Mouse (Mus musculus): ENCODE data around the gene Olr1.
"Not testable (repeated sequence)": the region's sequence is repeated elsewhere in the genome, so short reads cannot be mapped to it uniquely, and the experiment has no call there.

The Olr1 gene

DNA sequence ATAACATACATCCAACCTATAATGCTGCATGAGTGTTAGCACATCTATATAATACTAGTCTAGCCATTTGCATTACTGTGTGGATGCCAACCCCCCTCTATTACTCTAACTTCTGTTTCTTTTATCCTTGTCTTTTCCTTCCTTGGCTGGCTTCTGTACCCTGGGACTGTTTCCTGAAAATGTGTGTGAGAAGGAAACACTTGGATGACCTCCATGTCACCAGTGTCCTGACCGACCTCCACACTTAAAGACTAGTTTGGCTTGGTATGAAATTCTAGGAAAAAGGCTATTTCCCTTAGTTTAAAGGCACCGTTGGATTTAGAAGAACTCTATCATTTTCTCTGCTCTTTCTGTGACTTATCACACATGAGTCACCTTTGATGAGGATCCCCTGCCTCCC lies 20.5 kb upstream of the Olr1 start:
- no peaks in the 10 kb centered on the region for H3K36me3 ChIP-seq (ENCODE audit: control insufficient read depth, insufficient read depth, low read length, poor library complexity, severe bottlenecking)
- H3K27me3 ChIP-seq (ENCODE audit: control insufficient read depth, insufficient read depth, low read length, poor library complexity, severe bottlenecking) = no peaks in the 10 kb centered on the region
- no peak for DNase-seq (ENCODE audit: low read depth, low spot score)

DNA sequence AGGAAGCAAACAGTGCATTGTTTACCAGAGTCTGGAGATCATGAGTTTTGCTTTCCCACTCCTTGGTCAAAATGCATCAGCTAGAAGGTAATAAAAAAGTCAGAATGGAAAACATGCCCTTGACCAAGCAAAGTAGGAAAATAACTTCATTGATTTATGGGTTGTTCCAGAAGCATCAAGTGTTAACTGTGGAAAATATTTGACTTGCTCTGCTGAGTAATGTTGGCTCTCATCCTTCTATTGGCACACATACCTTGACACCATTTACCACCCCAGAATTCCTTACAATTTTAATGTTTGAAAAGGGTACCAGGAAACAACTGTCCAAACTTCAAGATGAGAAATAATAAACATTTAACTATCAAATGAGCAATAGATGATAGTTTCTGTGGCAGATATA lies 19.1 kb upstream of the Olr1 start:
- H3K27me3 ChIP-seq (ENCODE audit: control insufficient read depth, insufficient read depth, low read length, poor library complexity, severe bottlenecking) = no peaks in the 10 kb centered on the region
- H3K36me3 ChIP-seq (ENCODE audit: control insufficient read depth, insufficient read depth, low read length, poor library complexity, severe bottlenecking) = no peaks in the 10 kb centered on the region
- DNase-seq (ENCODE audit: low read depth, low spot score) = no peak

DNA sequence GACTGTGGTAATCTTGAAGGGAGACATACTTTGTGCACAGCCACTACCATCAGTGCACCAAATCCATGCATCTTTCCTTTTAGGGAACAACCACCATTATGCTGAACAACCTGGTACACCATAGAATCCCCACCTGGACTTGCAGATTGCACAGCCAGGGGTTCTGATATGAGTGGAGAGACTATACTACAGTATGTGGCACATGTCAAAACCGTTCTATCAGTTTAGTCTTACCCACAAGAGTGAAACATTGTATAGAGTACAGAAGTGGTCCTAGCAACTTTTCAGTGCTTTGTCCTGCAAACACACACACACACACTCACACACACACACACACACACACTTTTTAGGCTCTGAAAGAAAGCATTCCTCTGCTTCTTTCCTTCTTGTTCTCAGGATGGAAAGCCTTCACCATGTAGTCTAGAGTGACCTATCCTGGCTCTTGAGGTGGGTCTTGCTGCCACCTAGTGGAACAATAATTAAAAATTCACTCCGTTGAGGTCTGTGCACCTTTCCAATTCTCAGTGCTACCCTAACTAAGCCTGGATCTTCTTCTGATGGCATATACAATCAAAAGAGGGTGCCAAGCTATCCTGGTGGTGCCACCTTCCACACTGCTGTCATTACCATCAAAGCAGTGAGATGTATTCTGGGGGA lies 10.9 kb upstream of the Olr1 start:
- H3K36me3 ChIP-seq (ENCODE audit: control insufficient read depth, insufficient read depth, low read length, poor library complexity, severe bottlenecking) = no peaks in the 10 kb centered on the region
- no peaks in the 10 kb centered on the region for H3K27me3 ChIP-seq (ENCODE audit: control insufficient read depth, insufficient read depth, low read length, poor library complexity, severe bottlenecking)
- peak; percentile 74 for DNase-seq (ENCODE audit: low read depth, low spot score)

DNA sequence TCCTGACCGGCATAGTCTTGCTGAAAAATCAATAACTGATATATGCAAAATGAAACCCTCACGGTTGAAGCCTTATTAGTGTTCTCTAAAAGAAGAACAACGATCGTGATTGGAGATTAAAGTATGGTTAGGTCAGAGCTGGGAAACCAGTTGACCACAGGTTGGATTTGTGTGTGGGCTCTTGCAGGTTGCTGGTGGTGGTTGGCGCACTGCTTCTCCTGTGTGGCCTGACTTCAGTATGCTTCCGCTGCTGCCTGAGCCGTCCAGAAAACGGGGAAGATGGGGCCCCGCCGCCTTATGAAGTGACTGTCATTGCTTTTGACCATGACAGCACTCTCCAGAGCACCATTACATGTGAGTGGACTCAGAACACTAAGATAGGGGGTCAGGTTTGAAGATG lies 9.4 kb upstream of the Olr1 start:
- no peaks in the 10 kb centered on the region for H3K27me3 ChIP-seq (ENCODE audit: control insufficient read depth, insufficient read depth, low read length, poor library complexity, severe bottlenecking)
- DNase-seq (ENCODE audit: low read depth, low spot score) = no peak
- no peaks in the 10 kb centered on the region for H3K36me3 ChIP-seq (ENCODE audit: control insufficient read depth, insufficient read depth, low read length, poor library complexity, severe bottlenecking)

DNA sequence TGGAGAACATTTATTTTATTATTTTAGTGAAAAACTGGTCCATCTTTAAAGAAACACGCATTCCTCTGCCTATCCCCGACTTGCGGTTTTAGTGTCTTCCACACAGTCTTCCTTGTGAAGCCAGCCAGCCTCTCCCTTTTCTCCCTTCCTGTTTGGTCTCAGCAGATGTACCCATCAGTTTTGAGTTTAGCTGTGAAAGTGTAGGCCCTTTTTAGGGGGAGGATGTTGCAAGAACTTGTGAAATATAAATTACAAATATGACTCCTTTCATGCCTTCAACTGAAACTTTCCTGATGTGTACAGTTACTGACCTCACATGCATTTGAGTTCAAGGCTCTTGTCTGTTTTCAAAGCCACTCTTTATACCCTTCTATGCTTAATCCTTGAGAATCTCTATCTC lies 8.1 kb upstream of the Olr1 start:
- H3K27me3 ChIP-seq (ENCODE audit: control insufficient read depth, insufficient read depth, low read length, poor library complexity, severe bottlenecking) = no peaks in the 10 kb centered on the region
- H3K36me3 ChIP-seq (ENCODE audit: control insufficient read depth, insufficient read depth, low read length, poor library complexity, severe bottlenecking) = no peaks in the 10 kb centered on the region
- no peak for DNase-seq (ENCODE audit: low read depth, low spot score)

DNA sequence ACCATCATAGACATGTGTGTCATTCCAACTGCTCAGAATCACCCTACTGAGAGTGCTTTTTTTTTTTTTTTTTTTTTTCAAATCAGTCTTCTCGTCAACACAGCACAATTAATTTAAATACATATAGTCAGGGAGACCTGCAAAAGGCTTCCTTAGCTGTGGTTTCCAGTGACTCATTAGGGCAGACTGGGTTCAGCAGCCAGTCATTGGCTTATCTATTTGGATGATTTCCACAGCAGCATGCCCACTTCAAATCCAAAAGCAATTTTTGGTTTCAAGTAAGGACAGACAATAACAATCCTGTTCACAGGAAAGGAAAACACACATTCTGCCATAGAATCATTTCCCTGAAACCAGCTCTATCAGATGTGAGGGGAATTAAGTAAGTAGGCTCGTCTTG lies 7.4 kb upstream of the Olr1 start:
- no peaks in the 10 kb centered on the region for H3K27me3 ChIP-seq (ENCODE audit: control insufficient read depth, insufficient read depth, low read length, poor library complexity, severe bottlenecking)
- DNase-seq (ENCODE audit: low read depth, low spot score) = no peak
- H3K36me3 ChIP-seq (ENCODE audit: control insufficient read depth, insufficient read depth, low read length, poor library complexity, severe bottlenecking) = no peaks in the 10 kb centered on the region

DNA sequence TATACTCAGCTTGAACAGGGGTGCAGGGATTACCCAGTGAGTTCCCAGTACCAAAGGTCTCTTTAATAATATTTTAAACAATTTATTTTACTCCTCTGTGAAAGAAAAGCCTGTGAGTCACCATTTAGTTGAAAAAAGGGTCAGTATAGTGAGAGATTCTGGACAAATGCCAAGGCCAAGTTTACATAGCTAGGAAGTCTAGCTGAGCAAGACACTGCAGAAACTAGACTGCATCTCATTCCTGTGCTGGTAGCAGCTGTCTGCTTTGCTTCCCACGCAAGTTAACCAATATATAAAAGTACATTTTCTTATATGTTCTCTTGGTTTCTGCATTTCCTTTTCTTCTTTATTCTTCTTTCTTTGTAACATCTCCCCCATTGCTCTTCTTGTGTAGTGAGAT lies 6.4 kb upstream of the Olr1 start:
- H3K36me3 ChIP-seq (ENCODE audit: control insufficient read depth, insufficient read depth, low read length, poor library complexity, severe bottlenecking) = no peaks in the 10 kb centered on the region
- no peaks in the 10 kb centered on the region for H3K27me3 ChIP-seq (ENCODE audit: control insufficient read depth, insufficient read depth, low read length, poor library complexity, severe bottlenecking)
- no peak for DNase-seq (ENCODE audit: low read depth, low spot score)

DNA sequence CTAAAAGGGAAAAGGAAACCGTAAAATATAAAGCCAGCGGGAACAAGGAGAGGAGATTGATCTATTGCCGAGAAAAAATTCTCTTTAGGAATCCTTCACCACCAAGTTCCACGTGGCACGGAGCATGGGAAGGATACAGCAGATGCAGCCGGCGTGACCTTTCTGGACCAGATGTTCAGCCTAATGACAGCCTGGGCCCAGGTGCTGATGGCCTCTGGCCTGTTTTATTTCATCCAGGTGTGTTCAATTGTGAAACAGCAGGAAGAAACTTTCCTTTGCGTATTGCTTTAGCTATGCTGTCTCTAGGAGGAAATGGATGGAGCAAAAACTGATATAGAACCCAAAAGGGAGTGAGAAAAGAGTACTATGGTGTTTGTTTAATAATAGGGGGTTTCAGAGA lies 5.9 kb upstream of the Olr1 start:
- DNase-seq (ENCODE audit: low read depth, low spot score) = no peak
- Histone ChIP-seq H3K27me3 (ENCODE audit: control insufficient read depth, insufficient read depth, low read length, poor library complexity, severe bottlenecking) (no peaks in the 10 kb centered on the region), H3K36me3 (ENCODE audit: control insufficient read depth, insufficient read depth, low read length, poor library complexity, severe bottlenecking) (no peaks in the 10 kb centered on the region)

DNA sequence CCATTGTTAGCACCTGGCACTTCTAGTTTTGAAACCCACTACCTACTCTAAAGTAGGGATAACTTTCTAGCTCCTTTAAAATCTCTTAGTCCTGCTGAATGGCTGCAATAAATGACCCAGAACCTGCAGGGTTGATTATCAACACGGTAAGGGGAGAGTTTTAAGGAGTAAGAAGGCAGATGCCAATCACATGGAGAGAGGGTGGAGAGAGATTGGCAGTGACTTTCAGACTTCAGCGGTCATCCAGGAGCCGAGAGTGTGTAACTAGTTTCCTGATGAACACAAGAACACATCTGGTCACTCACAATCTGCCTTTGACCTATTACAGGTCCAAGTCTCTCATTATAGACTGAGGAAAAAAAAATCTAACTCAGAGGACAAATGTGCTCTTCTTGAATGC lies 5.4 kb upstream of the Olr1 start, which contains the start of gene Tmem52b:
Gene Tmem52b (plus strand): TSS at position 189 of the 400 bp plus-strand sequence.
- no peaks in the 10 kb centered on the region for H3K36me3 ChIP-seq (ENCODE audit: control insufficient read depth, insufficient read depth, low read length, poor library complexity, severe bottlenecking)
- H3K27me3 ChIP-seq (ENCODE audit: control insufficient read depth, insufficient read depth, low read length, poor library complexity, severe bottlenecking) = no peaks in the 10 kb centered on the region
- no peak for DNase-seq (ENCODE audit: low read depth, low spot score)

DNA sequence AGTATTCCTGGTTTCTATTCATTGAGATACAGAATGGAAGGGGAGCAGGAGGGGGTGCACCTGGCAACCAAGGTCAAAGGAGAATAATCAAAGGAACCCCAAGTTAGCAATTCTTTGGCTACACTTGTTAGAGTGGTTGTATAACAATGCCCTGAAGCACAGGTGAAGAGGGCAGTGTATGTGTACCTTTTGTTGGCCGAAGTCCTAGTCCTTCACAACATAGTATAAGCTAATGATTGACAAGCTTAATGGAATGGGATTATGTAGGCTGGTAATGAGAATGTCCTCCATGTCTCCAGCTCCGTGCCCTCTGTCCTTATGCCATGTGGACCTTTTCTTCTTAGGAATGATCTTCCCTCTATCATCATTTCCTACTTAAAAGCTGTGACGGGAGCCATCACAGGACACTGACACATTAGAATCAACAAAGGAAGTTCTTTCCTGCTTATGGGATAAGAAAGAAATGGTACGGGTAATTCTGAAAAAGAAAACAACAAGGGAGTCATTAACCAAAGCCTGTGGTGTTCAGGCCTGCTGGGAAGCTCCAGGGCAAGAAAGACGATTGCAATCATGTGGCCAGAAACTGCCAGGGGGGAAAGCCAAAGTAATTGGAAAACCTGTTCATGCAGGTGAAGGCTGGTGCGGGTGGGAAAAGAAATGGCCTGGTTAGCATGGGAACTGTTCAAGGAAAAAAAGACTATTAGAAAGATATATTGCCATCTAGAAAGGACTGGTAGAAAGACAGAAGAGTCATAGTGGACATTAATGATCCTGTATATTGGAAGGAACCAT lies 3.4 kb upstream of the Olr1 start:
- DNase-seq (ENCODE audit: low read depth, low spot score) = no peak
- Histone ChIP-seq H3K27me3 (ENCODE audit: control insufficient read depth, insufficient read depth, low read length, poor library complexity, severe bottlenecking) (no peaks in the 10 kb centered on the region), H3K36me3 (ENCODE audit: control insufficient read depth, insufficient read depth, low read length, poor library complexity, severe bottlenecking) (no peaks in the 10 kb centered on the region)

DNA sequence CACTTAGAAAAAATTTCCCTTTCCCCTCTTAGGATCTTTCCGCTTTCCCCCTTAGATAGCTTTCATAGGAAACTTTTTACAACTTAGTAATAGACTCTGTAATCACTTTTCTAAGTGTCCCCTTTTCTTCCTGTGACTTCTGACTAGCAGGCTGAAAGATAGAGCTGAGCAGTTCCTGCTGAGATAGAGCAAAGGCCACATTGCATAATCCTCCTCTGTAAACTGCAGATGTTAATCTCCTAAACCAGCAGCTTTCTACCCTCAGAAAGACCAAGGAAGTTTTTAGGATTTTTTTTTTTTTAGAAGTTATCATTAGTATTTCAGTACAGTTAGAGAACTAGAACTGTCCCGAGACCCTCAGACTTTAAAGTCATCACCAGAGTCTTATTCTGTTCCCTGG lies 3.5 kb downstream of the Olr1 start:
- Histone ChIP-seq H3K27me3 (ENCODE audit: control insufficient read depth, insufficient read depth, low read length, poor library complexity, severe bottlenecking) (no peaks in the 10 kb centered on the region), H3K36me3 (ENCODE audit: control insufficient read depth, insufficient read depth, low read length, poor library complexity, severe bottlenecking) (no peaks in the 10 kb centered on the region)
- no peak for DNase-seq (ENCODE audit: low read depth, low spot score)

DNA sequence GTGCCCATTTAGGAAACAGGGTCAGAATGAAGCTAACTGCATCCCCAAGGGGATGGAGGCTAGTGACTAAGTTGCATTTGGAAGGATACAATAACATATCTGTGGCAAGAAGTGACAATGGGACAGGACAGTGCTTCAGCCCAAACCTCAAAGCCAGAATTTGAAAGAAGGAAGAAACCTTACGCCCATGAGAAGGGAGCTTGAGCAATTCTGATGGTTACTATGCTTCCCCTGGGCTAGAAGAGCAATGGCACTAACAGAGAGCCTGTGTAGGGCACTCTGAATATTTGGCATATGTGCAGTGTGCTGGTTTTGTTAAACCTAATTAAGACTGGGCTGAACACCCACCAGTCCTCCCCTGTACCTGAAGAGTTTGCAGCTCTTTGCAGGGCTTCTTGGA lies 7.4 kb downstream of the Olr1 start:
- H3K36me3 ChIP-seq (ENCODE audit: control insufficient read depth, insufficient read depth, low read length, poor library complexity, severe bottlenecking); H3K27me3 ChIP-seq (ENCODE audit: control insufficient read depth, insufficient read depth, low read length, poor library complexity, severe bottlenecking); DNase-seq (ENCODE audit: low read depth, low spot score): not testable (repeated sequence)

DNA sequence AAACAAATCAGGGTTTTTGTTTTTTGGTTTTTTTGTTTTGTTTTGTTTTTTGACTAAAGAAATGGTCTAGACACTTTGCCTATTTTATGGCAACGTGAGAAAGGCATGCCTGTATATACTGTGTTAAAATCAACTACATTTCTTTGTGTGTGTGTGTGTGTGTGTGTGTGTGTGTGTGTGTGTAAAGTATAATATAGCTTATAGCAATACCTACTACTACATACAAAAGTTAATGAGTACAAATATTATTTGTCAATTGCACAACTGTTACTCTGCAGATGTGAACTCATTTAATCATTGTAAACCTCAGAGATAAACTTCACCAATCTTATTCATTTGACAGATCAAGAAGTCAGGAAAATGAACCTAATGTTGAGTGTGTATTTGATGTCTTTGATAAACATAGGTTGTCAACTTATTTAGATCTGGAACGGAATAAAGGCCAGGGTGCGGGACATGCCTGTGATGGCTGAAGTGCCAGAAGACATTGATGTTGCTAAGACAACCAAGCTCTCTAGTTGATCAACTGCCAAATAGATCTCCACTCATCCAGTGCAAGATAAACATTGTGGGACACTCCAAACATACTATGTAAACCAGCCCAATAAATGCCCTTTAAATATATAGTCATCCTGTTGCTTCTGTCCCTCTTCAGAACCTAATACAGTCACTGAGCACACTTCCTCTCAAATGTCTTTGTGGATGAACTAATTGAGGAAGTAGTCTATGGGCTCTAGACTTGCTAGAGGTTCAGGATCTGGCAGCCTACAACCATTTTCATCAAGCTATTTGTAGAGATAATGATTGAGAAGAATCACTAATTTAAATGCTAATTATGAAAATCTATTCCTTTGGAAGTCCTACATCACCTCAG lies 9.4 kb downstream of the Olr1 start:
- peak; percentile 50 for DNase-seq (ENCODE audit: low read depth, low spot score)
- Histone ChIP-seq H3K36me3 (ENCODE audit: control insufficient read depth, insufficient read depth, low read length, poor library complexity, severe bottlenecking) (no peaks in the 10 kb centered on the region), H3K27me3 (ENCODE audit: control insufficient read depth, insufficient read depth, low read length, poor library complexity, severe bottlenecking) (no peaks in the 10 kb centered on the region)

DNA sequence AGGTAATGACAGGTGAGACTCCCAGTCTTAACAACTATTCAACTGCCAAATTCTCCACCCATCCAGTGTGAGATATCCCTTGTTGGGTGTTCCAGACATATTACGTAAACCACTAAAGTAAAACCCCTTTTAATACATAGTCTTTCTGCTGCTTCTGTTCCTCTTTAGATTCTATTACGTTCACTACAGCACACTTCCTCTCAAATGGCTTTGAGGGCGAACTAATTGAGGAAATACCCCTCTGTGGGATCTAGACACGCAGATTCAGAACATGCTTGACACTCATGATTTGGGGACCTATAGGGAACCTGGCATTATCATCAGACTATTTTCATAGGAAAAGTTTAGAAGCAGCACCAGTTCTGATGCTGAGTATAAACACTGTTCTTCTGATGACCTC lies 12.0 kb downstream of the Olr1 start:
- Histone ChIP-seq H3K36me3 (ENCODE audit: control insufficient read depth, insufficient read depth, low read length, poor library complexity, severe bottlenecking) (no peaks in the 10 kb centered on the region), H3K27me3 (ENCODE audit: control insufficient read depth, insufficient read depth, low read length, poor library complexity, severe bottlenecking) (no peaks in the 10 kb centered on the region)
- DNase-seq (ENCODE audit: low read depth, low spot score) = peak; percentile 66

Data from splenic B cell, adult 2 months (primary cell).